ENCODE assay signal across 8 mouse cellular contexts in the genomic region with DNA sequence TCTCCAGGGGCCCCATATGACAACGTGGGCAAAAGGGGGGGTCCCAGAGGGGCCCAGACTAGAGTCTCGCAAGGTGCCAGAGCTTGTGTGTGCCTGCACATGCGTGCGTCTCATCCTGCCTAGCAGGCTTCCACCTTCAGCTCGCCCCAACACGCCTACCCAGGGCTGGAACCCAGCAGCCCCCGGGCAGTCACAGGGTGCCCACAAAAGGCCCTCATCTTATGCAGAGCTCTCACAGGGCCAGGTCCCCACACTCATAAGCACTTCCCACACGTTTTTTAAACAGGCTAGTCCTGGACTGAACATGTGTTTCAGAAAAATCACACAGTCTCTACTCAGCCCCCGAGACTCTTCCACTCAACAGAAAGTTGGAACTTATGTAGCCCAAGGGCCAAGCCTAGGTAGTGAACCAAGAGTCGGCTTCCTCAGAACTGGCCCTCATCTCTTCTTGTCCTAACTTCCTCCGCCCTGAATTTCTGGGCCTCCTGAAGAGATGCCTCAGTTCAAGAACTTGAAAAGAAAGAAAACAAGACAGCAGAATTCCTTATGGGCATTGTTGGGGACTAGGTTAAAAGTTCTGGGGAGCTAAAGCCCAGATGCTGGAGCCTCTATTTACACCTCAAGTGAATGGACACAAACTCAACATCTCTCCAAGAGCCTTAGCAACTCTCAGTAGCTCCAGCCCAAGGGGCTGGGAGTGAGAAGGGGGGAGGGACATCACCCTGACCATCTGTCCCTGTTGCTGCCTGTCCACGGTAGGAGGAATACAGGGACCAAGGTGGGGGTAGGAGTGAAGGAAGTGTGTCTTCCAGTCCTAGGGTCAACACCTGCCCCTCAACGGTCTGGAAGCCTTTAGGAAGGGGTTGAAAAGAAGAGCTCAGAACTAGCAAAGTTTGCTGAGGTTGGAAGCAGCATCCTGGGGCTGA. TPM values are rescaled to one million over a fixed set of nuclear protein-coding genes. Genes with fewer than 3 reads are reported as not detected.
DNase-seq lines count a peak whose midpoint lies in the region; ATAC-seq and TF ChIP-seq lines count a peak whose summit lies in the region.

No protein-coding gene starts in this region.

- peak overlapping the region; percentile 47 for H3K4me3 ChIP-seq in left cerebral cortex, adult 2 months
- peak overlapping the region; percentile 60 for H3K4me3 ChIP-seq in cerebellum, adult 2 months (replicated peaks; ENCODE audit: insufficient read depth, low read depth, low read length)
- peak overlapping the region; percentile 58 for H3K4me3 ChIP-seq in forebrain, postnatal 0 days (ENCODE audit: low read depth, low read length)
- peak overlapping the region; percentile 85 for H3K4me3 ChIP-seq in liver, embryonic 16.5 days (ENCODE audit: low read depth, low read length)

- H3K9me3 ChIP-seq in forebrain, postnatal 0 days (ENCODE audit: low read length) = no peaks in the 10 kb centered on the region
- H3K9me3 ChIP-seq in liver, embryonic 16.5 days (replicated peaks; ENCODE audit: control insufficient read depth, low read length) = no peaks in the 10 kb centered on the region

- peak overlapping the region; percentile 81 for H3K9ac ChIP-seq in forebrain, postnatal 0 days
- peak overlapping the region; percentile 90 for H3K9ac ChIP-seq in liver, embryonic 16.5 days (ENCODE audit: low read depth, low read length)

- peaks cover 40% of the 10 kb centered on the region; the same call in 1 of the 2 replicates for H3K4me1 ChIP-seq in cerebellum, adult 2 months (ENCODE audit: control insufficient read depth, insufficient read depth, low read length)
- H3K4me1 ChIP-seq in forebrain, postnatal 0 days (ENCODE audit: insufficient read depth) = peaks cover 44% of the 10 kb centered on the region
- H3K4me1 ChIP-seq in liver, embryonic 16.5 days (ENCODE audit: control insufficient read depth, low read depth, low read length) = peaks cover 61% of the 10 kb centered on the region

- TF ChIP-seq POLR2A in cerebellum, adult 2 months (IDR thresholded peaks at IDR 0.05; ENCODE audit: borderline replicate concordance, insufficient read depth, low read length) = no peak

- DNase-seq in left cerebral cortex, adult 2 months (ENCODE audit: extremely low spot score in 1 of 2, low spot score in 2 of 2) = no peak
- DNase-seq in left cerebral cortex, postnatal 25 days (ENCODE audit: low spot score in 2 of 2) = no peak
- peak; percentile 55 to 72 for DNase-seq in cerebellum, adult 2 months
- DNase-seq in forebrain, postnatal 0 days = no peak
- DNase-seq in thymus, postnatal 4 days = peak; percentile 72
- DNase-seq in left cerebral cortex, adult 9 months (ENCODE audit: low spot score in 2 of 2) = no peak
- DNase-seq in left cerebral cortex, adult 11 months (ENCODE audit: low spot score) = no peak

- H3K4me2 ChIP-seq in forebrain, postnatal 0 days (ENCODE audit: low read depth) = peak overlapping the region; percentile 91
- peak overlapping the region; percentile 96 for H3K4me2 ChIP-seq in liver, embryonic 16.5 days (ENCODE audit: low read depth, low read length)

- no peak for TF ChIP-seq CTCF in left cerebral cortex, adult 2 months (IDR thresholded peaks at IDR 0.05)
- TF ChIP-seq CTCF in cerebellum, adult 2 months (IDR thresholded peaks at IDR 0.05; ENCODE audit: borderline replicate concordance, insufficient read depth, low read depth, low read length) = no peak
- no peak for TF ChIP-seq CTCF in forebrain, postnatal 0 days (IDR thresholded peaks at IDR 0.05; ENCODE audit: low read depth)

- intact Hi-C loops in left cerebral cortex, adult 2 months (cut with DNase I) = loop anchor here (2.0 kb wide), 1 partner anchor 39 kb away; the partner anchor contains the start of gene Armh3
- intact Hi-C loops in left cerebral cortex, postnatal 25 days (cut with DNase I) = no loop called here

- peaks cover 34% of the 10 kb centered on the region for H3K36me3 ChIP-seq in forebrain, postnatal 0 days (ENCODE audit: insufficient read depth)
- H3K36me3 ChIP-seq in liver, embryonic 16.5 days (ENCODE audit: control insufficient read depth, insufficient read depth) = peaks cover 33% of the 10 kb centered on the region

- no peaks in the 10 kb centered on the region for H3K27me3 ChIP-seq in cerebellum, adult 2 months (ENCODE audit: control insufficient read depth, insufficient read depth, low read length)
- no peaks in the 10 kb centered on the region for H3K27me3 ChIP-seq in forebrain, postnatal 0 days (ENCODE audit: insufficient read depth, low read length)
- H3K27me3 ChIP-seq in liver, embryonic 16.5 days (ENCODE audit: control insufficient read depth, insufficient read depth, low read depth, low read length) = no peaks in the 10 kb centered on the region

- H3K27ac ChIP-seq in left cerebral cortex, adult 2 months = peak overlapping the region; percentile 28; the same call in 1 of the 2 replicates
- H3K27ac ChIP-seq in cerebellum, adult 2 months (ENCODE audit: insufficient read depth, low read length) = peak overlapping the region; percentile 43; the same call in 1 of the 2 replicates
- H3K27ac ChIP-seq in forebrain, postnatal 0 days (ENCODE audit: low read depth, low read length) = peak overlapping the region; percentile 85
- H3K27ac ChIP-seq in liver, embryonic 16.5 days (ENCODE audit: low read length) = peak overlapping the region; percentile 81

- no peak for ATAC-seq in forebrain, postnatal 0 days
- no peak for ATAC-seq in liver, embryonic 16.5 days (ENCODE audit: low read depth)

- 4% methylated on average over 13 of the region's 13 CpGs for WGBS in cerebellum, adult 2 months
- WGBS in forebrain, postnatal 0 days = 3% methylated on average over 13 of the region's 13 CpGs
- 4% methylated on average over 13 of the region's 13 CpGs for WGBS in liver, embryonic 16.5 days (ENCODE audit: insufficient replicate concordance)

RNA-seq across cellular contexts. Expression of gene Pprc1, which starts 6.5 kb away (rescaled TPM):
- total RNA-seq in left cerebral cortex, adult 2 months (2021) = 10 to 100 TPM; 29.0 to 31.8 TPM
- total RNA-seq in left cerebral cortex, postnatal 25 days (2021) = 10 to 100 TPM; 23.3 to 27.7 TPM
- polyA plus RNA-seq in cerebellum, adult 2 months (2012; rRNA removed) = 16.9 and 18.1 TPM in 2 replicates
- 10.6 and 11.2 TPM in 2 replicates for total RNA-seq in forebrain, postnatal 0 days (2014; rRNA removed)
- polyA plus RNA-seq in forebrain, postnatal 0 days (2015; fragmentation: Nextera tagmentation; extraction: Ambion mirVana) = 9.0 and 11.3 TPM in 2 replicates
- polyA plus RNA-seq in liver, embryonic 16.5 days (2015; fragmentation: Nextera tagmentation; extraction: Ambion mirVana) = 12.8 and 13.7 TPM in 2 replicates

RNA-seq across cellular contexts. Expression of gene Ldb1, which starts 6.8 kb away (rescaled TPM):
- total RNA-seq in left cerebral cortex, adult 2 months (2021) = 100 to 1,000 TPM; 111 to 117 TPM
- 100 to 1,000 TPM; 104 to 105 TPM for total RNA-seq in left cerebral cortex, postnatal 25 days (2021)
- 159 and 169 TPM in 2 replicates for polyA plus RNA-seq in cerebellum, adult 2 months (2012; rRNA removed)
- total RNA-seq in forebrain, postnatal 0 days (2014; rRNA removed) = 140 and 162 TPM in 2 replicates
- 82.6 and 90.4 TPM in 2 replicates for polyA plus RNA-seq in forebrain, postnatal 0 days (2015; fragmentation: Nextera tagmentation; extraction: Ambion mirVana)
- 20.2 and 23.1 TPM in 2 replicates for polyA plus RNA-seq in liver, embryonic 16.5 days (2015; fragmentation: Nextera tagmentation; extraction: Ambion mirVana)

RNA-seq across cellular contexts. Expression of gene Hps6, which starts 34.9 kb away (rescaled TPM):
- 1 to 10 TPM; 6.0 to 7.4 TPM for total RNA-seq in left cerebral cortex, adult 2 months (2021)
- total RNA-seq in left cerebral cortex, postnatal 25 days (2021) = 1 to 10 TPM; 5.7 TPM
- polyA plus RNA-seq in cerebellum, adult 2 months (2012; rRNA removed) = 7.2 and 8.4 TPM in 2 replicates
- total RNA-seq in forebrain, postnatal 0 days (2014; rRNA removed) = 5.3 and 7.0 TPM in 2 replicates
- polyA plus RNA-seq in forebrain, postnatal 0 days (2015; fragmentation: Nextera tagmentation; extraction: Ambion mirVana) = 3.6 and 4.6 TPM in 2 replicates
- 2.4 and 2.8 TPM in 2 replicates for polyA plus RNA-seq in liver, embryonic 16.5 days (2015; fragmentation: Nextera tagmentation; extraction: Ambion mirVana)

RNA-seq across cellular contexts. Expression of gene Nolc1, which starts 37.5 kb away (rescaled TPM):
- total RNA-seq in left cerebral cortex, adult 2 months (2021) = 10 to 100 TPM; 45.0 to 51.0 TPM
- total RNA-seq in left cerebral cortex, postnatal 25 days (2021) = 10 to 100 TPM; 40.1 to 41.8 TPM
- 38.8 and 38.9 TPM in 2 replicates for polyA plus RNA-seq in cerebellum, adult 2 months (2012; rRNA removed)
- 38.0 and 51.6 TPM in 2 replicates for total RNA-seq in forebrain, postnatal 0 days (2014; rRNA removed)
- polyA plus RNA-seq in forebrain, postnatal 0 days (2015; fragmentation: Nextera tagmentation; extraction: Ambion mirVana) = 49.7 and 67.3 TPM in 2 replicates
- 38.5 and 41.9 TPM in 2 replicates for polyA plus RNA-seq in liver, embryonic 16.5 days (2015; fragmentation: Nextera tagmentation; extraction: Ambion mirVana)

RNA-seq across cellular contexts. Expression of gene Armh3, which starts 39.9 kb away (rescaled TPM):
- total RNA-seq in left cerebral cortex, adult 2 months (2021) = 10 to 100 TPM; 19.4 to 20.9 TPM
- 10 to 100 TPM; 19.7 to 19.8 TPM for total RNA-seq in left cerebral cortex, postnatal 25 days (2021)
- 17.7 and 18.2 TPM in 2 replicates for polyA plus RNA-seq in cerebellum, adult 2 months (2012; rRNA removed)
- 17.5 and 22.5 TPM in 2 replicates for total RNA-seq in forebrain, postnatal 0 days (2014; rRNA removed)
- 18.7 and 20.9 TPM in 2 replicates for polyA plus RNA-seq in forebrain, postnatal 0 days (2015; fragmentation: Nextera tagmentation; extraction: Ambion mirVana)
- 4.0 and 4.7 TPM in 2 replicates for polyA plus RNA-seq in liver, embryonic 16.5 days (2015; fragmentation: Nextera tagmentation; extraction: Ambion mirVana)

Comparison
In these comparisons a context has a peak if more than half of its experiments do, and no peak if none do; other contexts are left out.
1. DNase-seq: peak in cerebellum, adult 2 months (2 of 2) and thymus, postnatal 4 days (single experiment); none in left cerebral cortex, adult 2 months (0 of 2), left cerebral cortex, postnatal 25 days (0 of 2), forebrain, postnatal 0 days (single experiment), left cerebral cortex, adult 9 months (0 of 2) and left cerebral cortex, adult 11 months (single experiment).
2. H3K27ac ChIP-seq: peak in every context shown above with its lines; median percentile 85 in forebrain, postnatal 0 days; 81 in liver, embryonic 16.5 days; 43 in cerebellum, adult 2 months; 28 in left cerebral cortex, adult 2 months.
3. Peak in every context shown above with its lines, with median percentiles within 50 percentile points of each other: H3K4me3 ChIP-seq.